Mouse (Mus musculus) T-helper 1 cell (primary cell): ENCODE results near the gene Tdrd12.

ENCODE experiments used
- in situ Hi-C: fragments of 300-600 bp; cut with MboI, MseI; formaldehyde crosslinking; loops from one replicate; pipeline ENCODE4 v1.15.1; 2025; ENCODE audit warnings: high pct_unique_total_duplicates

The Tdrd12 gene

GRCm38 (mm10) chr7:35448867-35449266, 88.7 kb downstream of the Tdrd12 start:
- in situ Hi-C loops: no loop called here

- in situ Hi-C loops: no loop called here
Observed at GRCm38 (mm10) chr7:35447996-35448846, 89.3 kb downstream of the Tdrd12 start, which contains the start of gene Slc7a9. Gene Slc7a9 (plus strand): TSS chr7:35448796.

- in situ Hi-C loops: no loop called here
Observed at GRCm38 (mm10) chr7:35447501-35447900, 90.0 kb downstream of the Tdrd12 start.

GRCm38 (mm10) chr7:35435266-35435665, 102.3 kb downstream of the Tdrd12 start:
- in situ Hi-C loops: no loop called here

GRCm38 (mm10) chr7:35428146-35428545, 109.4 kb downstream of the Tdrd12 start:
- in situ Hi-C loops: no loop called here

- in situ Hi-C loops: no loop called here
Observed at GRCm38 (mm10) chr7:35423071-35423470, 114.5 kb downstream of the Tdrd12 start.
